Mouse (Mus musculus): ENCODE measurements around the gene Lta.

Lta gene

DNA sequence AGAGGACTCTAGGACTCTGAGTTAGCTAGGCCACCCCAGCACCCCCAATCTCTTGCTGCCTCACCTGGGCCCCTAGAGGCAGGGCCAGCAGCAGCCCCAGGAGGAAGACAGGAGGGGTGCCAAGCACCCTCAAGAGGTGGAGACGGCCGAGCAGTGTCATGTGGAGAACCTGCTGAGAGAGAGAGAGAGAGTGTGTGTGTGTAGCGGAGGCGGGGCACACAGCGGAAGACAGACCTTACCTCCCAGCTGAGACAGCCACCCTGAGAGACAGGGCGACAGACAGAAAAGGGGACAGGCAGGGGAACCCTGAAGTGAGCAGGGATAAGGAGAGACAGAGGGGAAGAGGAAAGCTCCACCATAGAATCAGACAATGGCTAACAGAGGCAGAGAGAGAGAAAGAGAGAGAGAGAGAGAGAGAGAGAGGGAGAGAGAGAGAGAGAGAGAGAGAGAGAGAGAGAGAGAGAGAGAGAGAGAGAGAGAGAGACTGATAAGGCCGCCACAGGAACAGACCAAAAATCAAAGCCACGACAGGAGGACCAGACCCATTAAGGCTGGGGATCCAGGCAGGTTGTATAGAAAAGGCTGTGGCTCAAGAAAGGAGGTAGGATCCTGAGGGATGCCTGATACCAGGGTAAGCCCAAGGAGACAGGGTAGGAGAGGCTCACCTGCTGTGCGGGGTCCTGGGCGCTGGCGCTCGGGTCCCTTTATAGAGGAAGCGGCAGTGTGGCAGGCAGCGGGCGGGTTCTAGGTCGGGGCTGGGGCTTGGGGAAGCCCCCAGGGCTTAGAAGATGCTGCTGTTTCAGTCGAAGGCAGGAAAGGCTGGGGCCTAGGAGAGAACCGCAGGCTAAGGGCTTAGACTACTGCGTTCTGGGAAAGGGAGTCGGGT, at the start of gene Lta:
Gene Lta, minus strand, starts transcription at position 858 of the 886 bp plus-strand sequence.
- DNase-seq (ENCODE audit: low read depth, low spot score): no peak

DNA sequence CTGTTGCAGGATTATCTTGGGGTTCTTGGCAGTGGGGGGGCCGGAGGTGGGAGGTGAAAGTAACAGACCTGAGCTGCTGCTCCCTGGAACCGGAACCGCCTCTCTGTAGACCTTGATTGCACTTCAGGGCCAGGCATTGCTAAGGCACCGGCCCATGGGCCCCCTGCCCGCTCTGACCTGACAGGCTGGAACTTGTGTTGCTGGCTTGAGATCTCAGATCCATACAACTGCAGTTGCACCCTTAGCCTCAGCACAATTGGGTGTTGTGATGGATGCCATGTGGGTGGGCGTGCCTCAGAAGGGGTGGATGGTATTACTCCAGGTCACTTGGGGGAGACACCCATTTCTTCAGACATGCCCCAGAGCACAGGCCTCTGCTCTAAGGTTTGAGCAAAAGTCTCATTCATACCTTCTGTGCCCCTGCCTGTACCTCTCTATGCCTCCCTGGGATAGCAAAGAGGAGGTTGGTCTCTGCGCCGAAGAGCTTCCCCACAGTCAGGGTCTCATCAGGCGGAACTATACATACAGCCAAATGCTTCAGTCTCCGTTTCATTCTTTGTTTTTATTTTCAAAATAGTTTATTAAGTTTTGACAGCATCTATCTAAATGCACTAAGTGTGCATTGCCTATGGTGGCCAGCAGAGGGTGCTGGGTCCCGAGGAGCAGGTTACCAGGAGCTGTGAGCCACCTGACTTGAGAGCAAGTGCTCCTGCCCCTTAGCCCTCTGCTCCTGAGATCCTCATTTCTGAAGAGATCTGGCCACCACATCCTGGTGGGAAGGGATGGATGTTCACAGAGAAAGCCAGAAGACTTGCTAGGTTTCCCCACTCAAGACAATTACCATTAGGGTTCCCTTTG, 49.3 kb upstream of the Lta start:
- peak; percentile 73 for DNase-seq (ENCODE audit: low read depth, low spot score)

DNA sequence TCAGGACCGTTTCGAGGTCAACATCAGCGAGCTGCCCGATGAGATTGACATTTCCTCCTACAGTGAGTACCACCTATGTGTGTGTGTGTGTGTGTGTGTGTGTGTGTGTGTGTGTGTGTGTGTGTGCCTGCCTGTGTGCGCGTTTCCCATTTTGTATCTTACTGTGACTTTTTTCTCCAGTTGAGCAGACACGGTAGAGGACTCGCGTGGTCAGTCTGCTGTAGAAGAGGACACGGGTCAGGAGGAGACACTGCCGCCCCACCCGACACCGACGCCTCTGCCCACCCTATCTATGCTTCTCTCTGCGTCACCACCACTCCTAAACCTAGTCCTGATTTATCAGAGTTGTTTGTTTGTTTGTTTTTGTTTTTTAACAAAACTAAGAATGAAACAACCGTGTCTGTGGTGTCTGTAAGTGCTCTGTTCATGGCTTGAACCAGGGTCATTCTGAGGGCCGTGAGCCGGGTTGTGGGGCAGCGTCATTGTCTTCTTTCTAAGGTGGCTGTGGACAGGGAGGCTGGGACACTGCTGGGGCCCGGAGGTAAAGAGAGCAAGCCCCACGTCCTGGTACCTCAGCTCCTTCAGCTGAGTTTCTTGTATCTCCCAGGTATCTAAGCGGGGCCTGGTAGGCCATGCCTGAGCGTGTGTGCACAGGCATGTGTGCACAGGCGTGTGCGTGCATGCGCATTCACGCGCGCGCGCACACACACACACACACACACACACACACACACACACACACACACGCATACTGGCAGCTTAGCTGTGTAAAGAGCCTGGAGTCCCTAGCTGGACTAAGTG, 48.3 kb upstream of the Lta start:
- no peak for DNase-seq (ENCODE audit: low read depth, low spot score)

DNA sequence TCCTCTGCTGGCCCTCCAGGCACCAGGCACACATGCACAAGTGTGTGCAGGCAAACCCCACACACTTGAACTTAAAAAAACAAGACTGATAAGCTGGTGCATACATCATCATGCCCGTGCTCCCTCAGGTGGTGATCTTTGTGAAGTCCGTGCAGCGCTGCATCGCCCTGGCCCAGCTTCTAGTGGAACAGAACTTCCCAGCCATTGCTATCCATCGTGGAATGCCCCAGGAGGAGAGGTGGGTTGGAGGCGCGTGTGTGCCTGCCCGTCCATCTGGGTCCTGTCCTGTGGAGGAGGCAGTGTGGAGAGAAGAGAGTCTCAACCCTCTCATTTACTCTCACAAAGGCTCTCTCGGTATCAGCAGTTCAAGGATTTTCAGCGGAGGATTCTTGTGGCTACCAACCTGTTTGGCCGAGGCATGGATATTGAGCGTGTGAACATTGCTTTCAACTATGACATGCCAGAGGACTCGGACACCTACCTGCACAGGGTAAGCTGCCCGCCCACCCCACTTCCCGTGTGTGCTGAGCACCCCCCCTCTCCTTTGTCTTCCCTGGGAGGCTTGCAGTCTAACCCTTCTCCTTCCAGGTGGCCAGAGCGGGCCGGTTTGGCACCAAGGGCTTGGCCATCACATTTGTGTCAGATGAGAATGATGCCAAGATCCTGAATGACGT, 47.6 kb upstream of the Lta start:
- no peak for DNase-seq (ENCODE audit: low read depth, low spot score)

DNA sequence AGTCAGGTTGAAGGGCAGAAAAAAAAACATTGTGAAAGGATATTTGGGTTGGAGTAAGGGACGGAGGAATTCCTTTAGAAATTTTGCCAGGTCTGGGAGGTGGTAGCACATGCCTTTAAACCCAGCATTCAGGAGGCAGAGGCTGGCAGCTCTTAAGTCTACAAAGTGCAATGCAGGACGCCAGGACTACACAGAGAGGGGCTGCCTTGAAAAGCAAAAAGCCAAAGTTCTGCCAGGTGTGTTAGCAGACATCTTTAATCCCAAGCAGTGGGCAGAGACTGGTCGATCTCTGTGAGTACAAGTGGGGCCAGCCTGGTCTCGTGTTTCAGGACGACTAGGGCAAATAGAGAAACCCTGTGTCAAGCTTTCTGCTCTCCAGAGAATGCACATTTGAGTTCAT, 46.8 kb upstream of the Lta start:
- DNase-seq (ENCODE audit: low read depth, low spot score): no peak

DNA sequence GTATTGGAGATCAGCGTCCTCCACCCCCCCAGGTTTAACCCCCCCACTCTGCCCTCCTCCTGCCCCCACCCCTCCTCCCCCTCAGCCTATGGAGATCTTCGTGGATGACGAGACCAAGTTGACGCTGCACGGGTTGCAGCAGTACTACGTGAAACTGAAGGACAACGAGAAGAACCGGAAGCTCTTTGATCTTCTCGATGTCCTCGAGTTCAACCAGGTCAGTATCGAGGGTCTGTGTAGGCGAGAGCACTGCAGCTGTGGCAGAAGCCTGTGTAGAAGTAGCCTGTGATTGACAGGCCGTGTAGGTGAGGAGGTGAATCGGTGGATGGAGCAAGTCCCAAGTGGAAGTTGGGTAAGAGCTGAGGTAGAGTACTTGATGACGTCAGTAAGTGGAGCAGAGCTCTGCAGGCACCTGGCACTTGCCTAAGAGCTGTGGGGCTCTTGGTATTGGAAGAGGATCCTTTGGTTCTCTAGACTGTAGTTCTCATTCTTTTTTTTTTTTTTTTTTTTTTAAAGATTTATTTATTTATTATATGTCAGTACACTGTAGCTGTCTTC, 46.1 kb upstream of the Lta start:
- DNase-seq (ENCODE audit: low read depth, low spot score): no peak

DNA sequence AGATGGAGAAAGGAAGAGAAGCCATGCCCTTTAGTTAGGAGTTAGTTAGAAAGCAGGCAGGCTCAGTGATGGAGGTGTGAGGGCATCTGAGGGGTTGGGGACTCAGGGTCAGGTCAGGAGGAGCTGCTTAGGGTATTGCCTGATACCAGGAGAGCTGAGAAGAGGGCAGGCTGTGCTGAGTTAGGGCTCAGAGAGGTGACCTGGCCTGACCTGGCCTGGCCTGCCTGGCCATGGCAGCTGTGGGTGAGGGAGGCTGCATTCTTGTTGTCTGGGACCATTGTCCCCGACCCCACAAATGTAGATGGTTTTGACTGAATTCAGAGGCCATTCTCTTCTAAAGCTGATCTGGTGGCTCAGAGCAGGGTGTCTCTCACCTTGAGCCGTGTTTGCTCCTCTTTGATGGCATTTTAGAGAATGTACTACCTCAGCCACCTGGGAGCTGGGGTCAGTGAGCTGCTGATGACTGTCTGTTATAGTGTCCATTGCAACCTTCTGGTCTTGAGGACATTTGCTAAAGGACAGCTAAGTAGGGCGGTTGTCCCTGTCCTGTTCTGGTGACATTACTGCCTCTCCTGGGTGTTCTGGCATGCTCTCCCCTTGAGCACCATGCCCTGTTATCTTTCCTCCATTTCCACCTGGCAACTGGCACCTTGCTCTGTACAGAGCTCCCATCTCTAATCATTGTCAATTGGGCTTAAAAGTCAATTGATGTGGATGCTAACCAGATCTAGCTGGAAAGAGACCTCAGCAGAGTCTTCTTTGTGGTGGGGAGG, 45.4 kb upstream of the Lta start:
- DNase-seq (ENCODE audit: low read depth, low spot score): no peak

DNA sequence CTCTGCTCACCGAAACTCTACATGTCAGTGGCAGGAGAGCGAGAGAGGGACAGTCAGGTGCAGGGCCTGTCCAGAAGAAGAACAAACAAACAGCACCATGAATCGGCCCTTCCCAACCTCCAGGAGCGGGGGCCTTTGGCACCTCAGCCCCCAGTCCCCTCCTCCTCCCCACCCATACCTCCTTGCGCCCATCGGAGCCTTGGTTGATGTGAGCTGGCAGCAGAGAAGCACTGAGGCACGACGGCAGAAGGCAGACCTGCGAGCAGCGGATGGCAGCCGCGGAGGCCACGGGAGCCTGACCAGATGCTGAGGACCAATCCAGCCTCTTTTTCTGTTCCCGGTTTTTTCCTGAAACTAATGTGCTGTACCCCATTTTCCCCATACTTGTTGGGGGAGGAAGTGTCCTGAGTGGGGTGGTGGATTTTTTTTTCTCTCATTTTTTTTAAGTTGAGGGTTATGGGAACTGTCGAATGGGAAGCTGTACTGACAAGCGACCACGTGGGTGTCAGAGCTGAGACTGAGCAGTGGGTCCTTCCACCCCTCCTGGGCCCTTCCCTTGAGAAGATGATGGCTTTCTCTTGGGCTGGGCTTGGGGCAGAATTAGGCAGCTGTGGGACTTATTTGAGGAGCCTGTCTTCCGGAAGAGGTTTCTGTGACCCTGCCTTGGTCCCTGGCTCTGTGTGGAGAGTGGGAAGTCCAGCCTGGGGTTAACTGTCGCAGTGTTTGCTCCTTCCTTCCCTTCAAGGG, 44.5 kb upstream of the Lta start:
- DNase-seq (ENCODE audit: low read depth, low spot score): no peak

DNA sequence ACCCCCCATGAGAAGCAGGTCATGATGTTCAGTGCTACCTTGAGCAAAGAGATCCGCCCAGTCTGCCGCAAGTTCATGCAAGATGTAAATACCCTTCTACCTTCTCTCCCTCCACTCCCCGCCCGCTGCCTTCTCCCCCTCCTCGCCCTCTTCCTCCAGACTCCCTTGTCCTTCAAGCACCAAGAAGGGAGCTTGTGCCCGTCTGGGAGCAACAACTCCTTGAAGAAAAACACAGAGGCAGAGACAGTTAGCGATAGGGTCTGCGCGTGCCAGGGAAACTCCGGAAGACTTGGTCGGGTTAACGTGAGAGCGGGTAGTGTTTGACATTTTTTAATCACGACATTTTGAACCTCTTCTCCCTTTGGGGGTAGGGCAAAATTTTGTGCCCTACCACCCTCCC, 43.8 kb upstream of the Lta start:
- DNase-seq (ENCODE audit: low read depth, low spot score): no peak

DNA sequence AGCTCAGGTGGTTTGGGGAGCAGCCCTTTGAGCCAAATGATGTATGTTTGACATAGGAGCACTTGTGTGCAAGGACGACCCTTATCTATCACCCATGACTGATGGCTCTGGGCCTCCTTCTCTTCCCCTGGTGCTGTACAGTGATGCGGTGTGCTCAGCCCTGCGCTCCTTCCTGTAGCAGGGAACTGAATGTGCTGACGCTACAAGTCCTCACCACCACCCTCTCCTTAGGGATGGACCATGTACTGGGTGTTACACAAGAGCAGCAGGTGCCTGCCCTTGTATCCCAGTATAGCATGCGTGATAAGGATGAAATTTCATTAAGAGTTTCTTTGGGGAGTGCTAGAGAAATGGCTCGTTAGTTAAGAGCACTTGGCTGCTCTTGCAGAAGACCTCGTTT, 42.0 kb upstream of the Lta start:
- DNase-seq (ENCODE audit: low read depth, low spot score): no peak

DNA sequence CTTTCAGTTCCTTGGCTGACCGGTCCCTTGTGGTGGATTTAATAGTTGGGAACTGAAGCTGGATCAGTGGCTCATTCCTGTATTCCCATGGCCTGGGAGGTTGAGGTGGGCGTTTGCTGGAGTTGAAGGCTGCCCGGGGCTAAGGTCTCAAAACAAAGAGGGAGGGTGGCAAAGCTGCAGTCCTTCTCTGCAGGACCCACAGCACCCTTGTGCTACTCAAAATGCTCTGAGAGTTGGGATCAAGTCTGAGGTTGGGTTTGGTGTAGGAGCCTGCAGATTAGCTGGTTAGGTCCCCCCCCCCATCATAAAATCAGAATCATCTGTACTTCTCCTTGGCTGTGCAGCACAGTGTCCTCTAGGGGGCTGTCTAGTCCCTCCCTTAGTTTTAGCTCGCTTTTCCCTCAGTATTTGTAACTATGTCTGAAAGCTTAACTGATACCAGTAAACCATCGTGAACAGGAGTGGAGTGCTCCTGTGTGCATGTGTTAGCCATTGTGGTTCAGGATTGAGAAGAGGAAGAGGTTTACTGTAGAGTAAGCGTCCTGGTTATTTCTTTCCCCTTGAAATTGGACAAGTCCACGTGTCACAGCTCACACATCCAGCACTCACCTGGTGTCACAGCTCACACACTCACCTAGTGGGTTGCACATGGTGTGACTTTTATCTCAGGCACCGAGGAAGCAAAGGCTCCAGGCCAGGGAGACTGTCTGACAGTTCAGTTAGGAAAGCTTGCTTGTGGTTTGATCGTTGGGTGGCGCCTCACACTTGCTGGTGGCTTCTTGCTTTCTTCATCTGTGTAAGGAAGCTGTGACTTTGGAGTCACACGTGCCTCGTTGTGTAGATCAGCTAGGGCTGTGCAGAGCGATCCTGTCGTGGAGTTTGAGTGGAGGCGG, 40.8 kb upstream of the Lta start:
- peak; percentile 70 for DNase-seq (ENCODE audit: low read depth, low spot score)

DNA sequence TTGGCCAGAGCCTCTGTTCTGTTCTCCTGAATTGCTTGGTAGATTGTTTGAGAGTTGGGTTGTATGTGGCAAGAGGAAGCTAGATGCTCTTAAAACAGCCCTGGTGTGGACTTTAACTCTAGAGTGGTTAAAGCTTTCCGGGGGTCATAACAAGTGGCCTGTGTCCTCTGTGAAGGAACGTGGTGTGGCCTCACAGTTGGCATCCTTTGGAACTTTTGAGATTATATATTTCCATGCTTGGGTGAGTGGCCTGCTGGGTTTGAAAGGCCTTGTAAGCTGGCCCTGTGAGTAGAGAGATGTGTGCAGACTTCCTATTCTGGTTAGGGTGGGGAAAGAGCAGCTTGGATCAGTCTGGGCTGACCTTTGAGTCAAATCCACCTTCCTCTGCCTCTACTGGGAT, 39.8 kb upstream of the Lta start:
- no peak for DNase-seq (ENCODE audit: low read depth, low spot score)

DNA sequence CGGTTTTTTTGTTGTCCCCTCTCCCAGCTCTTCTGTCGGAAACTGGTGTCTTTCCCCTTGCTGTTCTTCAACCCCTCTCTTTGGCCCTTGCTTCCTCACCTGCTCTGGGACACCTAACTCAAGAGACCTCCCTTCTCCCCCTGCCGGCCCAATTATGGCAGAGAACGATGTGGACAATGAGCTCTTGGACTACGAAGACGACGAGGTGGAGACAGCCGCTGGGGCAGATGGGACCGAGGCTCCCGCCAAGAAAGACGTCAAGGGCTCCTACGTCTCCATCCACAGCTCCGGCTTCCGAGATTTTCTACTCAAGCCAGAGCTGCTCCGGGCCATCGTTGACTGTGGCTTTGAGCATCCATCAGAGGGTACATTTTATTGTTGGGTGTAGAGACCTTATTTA, 37.9 kb upstream of the Lta start:
- peak; percentile 81 for DNase-seq (ENCODE audit: low read depth, low spot score)

DNA sequence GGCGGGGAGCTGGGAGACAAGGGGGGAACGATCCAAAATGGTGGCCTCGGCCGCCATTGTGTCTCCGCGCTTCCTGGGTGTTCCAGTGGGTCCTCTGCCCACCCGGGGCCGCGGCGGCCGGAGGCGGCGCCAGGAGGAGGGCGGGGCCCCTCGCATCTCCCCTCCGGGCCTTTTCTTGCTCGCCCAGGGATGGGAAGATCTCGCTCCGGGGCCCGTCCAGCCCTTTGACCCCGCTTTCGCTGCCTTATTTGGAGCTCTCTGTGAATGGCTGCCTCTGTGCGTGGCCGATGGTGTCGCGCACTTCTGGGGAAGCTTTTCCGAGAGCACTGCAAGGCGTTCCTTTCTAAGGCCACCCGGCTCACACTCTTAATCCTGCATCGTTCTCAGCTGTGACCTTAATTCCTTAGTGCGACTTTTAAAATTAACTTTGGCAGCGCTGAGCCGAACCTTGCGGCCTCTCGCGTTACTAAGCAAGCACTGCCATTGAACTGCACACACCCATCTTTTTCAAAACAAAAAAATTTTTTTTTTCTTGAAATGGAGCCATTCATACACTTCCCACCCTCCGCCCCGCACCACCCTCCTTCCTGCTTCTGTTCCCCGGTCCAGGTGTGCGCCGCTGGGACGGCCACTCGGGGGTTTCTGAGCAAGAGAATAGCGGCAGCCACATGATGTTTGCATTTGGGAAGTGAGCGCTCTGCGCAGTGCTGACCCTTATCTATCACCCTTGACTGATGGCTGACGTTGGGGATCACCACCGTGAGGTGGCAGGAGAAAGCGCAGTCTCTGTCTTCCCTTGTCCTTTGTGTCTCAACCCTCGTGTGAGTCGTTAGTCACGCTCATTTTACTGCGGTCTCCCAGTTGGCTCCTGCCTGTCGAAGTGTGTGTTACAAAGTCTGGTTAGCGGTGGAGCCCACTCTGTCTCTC, 37.1 kb upstream of the Lta start:
- peak; percentile 83 for DNase-seq (ENCODE audit: low read depth, low spot score)

DNA sequence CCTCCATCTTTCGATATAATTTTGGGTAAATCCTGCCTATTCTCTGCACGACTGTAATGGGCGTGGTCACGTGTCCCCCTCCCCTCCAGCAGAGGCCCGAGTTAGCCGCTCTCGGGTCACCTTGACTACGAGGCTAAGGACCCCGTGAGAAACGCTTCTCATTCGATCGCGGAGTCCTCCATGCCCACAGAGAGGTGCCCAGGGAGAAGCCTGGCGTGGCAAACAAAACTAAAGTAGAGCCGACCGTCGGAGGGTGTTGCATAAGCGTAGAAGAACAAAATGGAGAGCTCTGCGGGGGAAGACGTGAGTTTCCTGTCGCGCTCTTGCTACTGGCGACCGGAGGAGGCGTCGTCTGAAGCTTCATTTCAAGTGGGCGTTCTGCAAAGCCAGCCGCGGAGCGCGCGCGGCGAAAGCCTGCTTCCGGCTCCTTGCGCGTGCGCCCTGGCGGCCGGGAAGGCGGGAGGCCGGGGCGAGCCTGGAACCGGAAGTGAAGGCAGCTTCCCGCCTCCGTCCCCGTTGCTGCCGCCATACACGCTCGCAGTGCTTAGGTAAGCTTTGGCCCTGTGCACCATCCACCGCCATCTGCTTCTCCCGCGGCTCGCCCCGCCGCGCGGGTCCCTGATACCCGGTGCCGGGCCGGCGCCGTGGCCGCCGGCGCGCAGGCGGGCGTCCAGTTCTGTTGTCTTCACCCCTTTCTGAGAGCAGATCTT, 36.3 kb upstream of the Lta start, which contains the start of gene Ddx39b:
Gene Ddx39b, plus strand, starts transcription at position 442 of the 710 bp plus-strand sequence.
- peak; percentile 97 for DNase-seq (ENCODE audit: low read depth, low spot score)

Data from 3T3-L1 (cell line).